Mouse (Mus musculus): Measurements from ENCODE around the gene Rxra. TPM values are rescaled to one million over a fixed set of nuclear protein-coding genes. Genes with fewer than 3 reads are reported as not detected.

Rxra gene
- total RNA-seq, 1 experiment from 2014 or later: 19.7 TPM

GRCm38 (mm10) chr2:27751803-27752202, 75.6 kb downstream of the Rxra start:
- ATAC-seq (replicated peaks; ENCODE audit: insufficient number of reproducible peaks, low FRiP score, low TSS enrichment, poor library complexity, severe bottlenecking): no peak

GRCm38 (mm10) chr2:27754094-27754493, 77.9 kb downstream of the Rxra start:
- no peak for ATAC-seq (replicated peaks; ENCODE audit: insufficient number of reproducible peaks, low FRiP score, low TSS enrichment, poor library complexity, severe bottlenecking)

- no peak for ATAC-seq (replicated peaks; ENCODE audit: insufficient number of reproducible peaks, low FRiP score, low TSS enrichment, poor library complexity, severe bottlenecking)
These were observed 79.9 kb downstream of the Rxra start for GRCm38 (mm10) chr2:27755986-27756641.

GRCm38 (mm10) chr2:27758414-27759301, 82.4 kb downstream of the Rxra start:
- ATAC-seq (replicated peaks; ENCODE audit: insufficient number of reproducible peaks, low FRiP score, low TSS enrichment, poor library complexity, severe bottlenecking): no peak

GRCm38 (mm10) chr2:27759431-27759830, 83.2 kb downstream of the Rxra start:
- no peak for ATAC-seq (replicated peaks; ENCODE audit: insufficient number of reproducible peaks, low FRiP score, low TSS enrichment, poor library complexity, severe bottlenecking)

- no peak for ATAC-seq (replicated peaks; ENCODE audit: insufficient number of reproducible peaks, low FRiP score, low TSS enrichment, poor library complexity, severe bottlenecking)
These were observed 85.2 kb downstream of the Rxra start for GRCm38 (mm10) chr2:27761260-27761995.

- ATAC-seq (replicated peaks; ENCODE audit: insufficient number of reproducible peaks, low FRiP score, low TSS enrichment, poor library complexity, severe bottlenecking): no peak
These were observed 85.7 kb downstream of the Rxra start for GRCm38 (mm10) chr2:27761996-27762340.

GRCm38 (mm10) chr2:27762509-27762908, 86.3 kb downstream of the Rxra start:
- no peak for ATAC-seq (replicated peaks; ENCODE audit: insufficient number of reproducible peaks, low FRiP score, low TSS enrichment, poor library complexity, severe bottlenecking)

- no peak for ATAC-seq (replicated peaks; ENCODE audit: insufficient number of reproducible peaks, low FRiP score, low TSS enrichment, poor library complexity, severe bottlenecking)
These were observed 86.9 kb downstream of the Rxra start for GRCm38 (mm10) chr2:27762920-27763780.

GRCm38 (mm10) chr2:27764256-27764936, 88.2 kb downstream of the Rxra start:
- no peak for ATAC-seq (replicated peaks; ENCODE audit: insufficient number of reproducible peaks, low FRiP score, low TSS enrichment, poor library complexity, severe bottlenecking)

GRCm38 (mm10) chr2:27764937-27765319, 88.7 kb downstream of the Rxra start:
- peak; percentile 67 for ATAC-seq (replicated peaks; ENCODE audit: insufficient number of reproducible peaks, low FRiP score, low TSS enrichment, poor library complexity, severe bottlenecking)

- no peak for ATAC-seq (replicated peaks; ENCODE audit: insufficient number of reproducible peaks, low FRiP score, low TSS enrichment, poor library complexity, severe bottlenecking)
These were observed 91.5 kb downstream of the Rxra start for GRCm38 (mm10) chr2:27767773-27768172.

- no peak for ATAC-seq (replicated peaks; ENCODE audit: insufficient number of reproducible peaks, low FRiP score, low TSS enrichment, poor library complexity, severe bottlenecking)
These were observed 93.5 kb downstream of the Rxra start for GRCm38 (mm10) chr2:27769701-27770100.

- ATAC-seq (replicated peaks; ENCODE audit: insufficient number of reproducible peaks, low FRiP score, low TSS enrichment, poor library complexity, severe bottlenecking): no peak
These were observed 94.0 kb downstream of the Rxra start for GRCm38 (mm10) chr2:27770205-27770604.

GRCm38 (mm10) chr2:27771936-27772335, 95.7 kb downstream of the Rxra start:
- 0 out of 2 replicates have a peak, but pooled peaks have one; percentile 33 for ATAC-seq (replicated peaks; ENCODE audit: insufficient number of reproducible peaks, low FRiP score, low TSS enrichment, poor library complexity, severe bottlenecking)

- ATAC-seq (replicated peaks; ENCODE audit: insufficient number of reproducible peaks, low FRiP score, low TSS enrichment, poor library complexity, severe bottlenecking): no peak
These were observed 96.7 kb downstream of the Rxra start for GRCm38 (mm10) chr2:27772841-27773388.

GRCm38 (mm10) chr2:27773980-27774730, 97.9 kb downstream of the Rxra start:
- ATAC-seq (replicated peaks; ENCODE audit: insufficient number of reproducible peaks, low FRiP score, low TSS enrichment, poor library complexity, severe bottlenecking): no peak

Data from monocyte, adult 5-6 weeks (primary cell).